Mouse (Mus musculus) naive thymus-derived CD4-positive, alpha-beta T cell, adult 5 months (primary cell): ENCODE data around the gene Pbx1. TPM values are rescaled to one million over a fixed set of nuclear protein-coding genes. Genes with fewer than 3 reads are reported as not detected.

Experiments
- polyA plus RNA-seq: library from polyadenylated mRNA; unstranded; fragments of 100-300 nt; shearing (Covaris generic); gene quantifications from one replicate; pipeline ENCODE4 v1.2.1, GENCODE M21; 2017

Pbx1 gene
- polyA plus RNA-seq = 0.17 TPM

DNA sequence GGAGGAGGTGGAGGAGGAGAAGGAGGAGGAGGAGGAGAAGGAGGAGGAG is at the start of gene Pbx1:
Gene Pbx1, minus strand, starts transcription at position 39 of the 49 bp plus-strand sequence.

